Mouse (Mus musculus) gastrocnemius, postnatal 14 days (tissue): ENCODE results near the gene Tada1. TPM values are rescaled to one million over a fixed set of nuclear protein-coding genes. Genes with fewer than 3 reads are reported as not detected.

Experiments
- DNase-seq: peaks from one replicate; pipeline ENCODE4 v3.0.0; 2021; ENCODE audit warnings: mixed read lengths
- intact Hi-C: fragments of 180-260 bp; cut with DNase I; formaldehyde crosslinking; loops from one replicate; pipeline ENCODE4 v1.15.1; 2025; ENCODE audit warnings: low total_unique reads
- long read RNA-seq, 2 experiments: library from polyadenylated mRNA; stranded (forward); transcript quantifications; one replicate each; pipeline ENCODE4 v2.0.0; 2021
- total RNA-seq, 2 experiments: library from RNA; stranded (reverse); gene quantifications; 2 replicates each; pipeline ENCODE4 v1.2.3; 2021

The Tada1 gene
- total RNA-seq = 1 to 10 TPM; 7.5 to 8.7 TPM
- long read RNA-seq, experiment 1, transcript Tada1-201 (8 exons, 2,215 nt) = major isoform, 14 of 16 reads
- long read RNA-seq, experiment 1, partial matches to known transcripts = 0 of 16 reads
- long read RNA-seq, experiment 1, other reads (novel, unspliced or antisense) = 2 of 16 reads
- long read RNA-seq, experiment 2, transcript Tada1-201 (8 exons, 2,215 nt) = major isoform, 12 of 13 reads
- long read RNA-seq, experiment 2, partial matches to known transcripts = 0 of 13 reads
- long read RNA-seq, experiment 2, other reads (novel, unspliced or antisense) = 1 of 13 reads

DNA sequence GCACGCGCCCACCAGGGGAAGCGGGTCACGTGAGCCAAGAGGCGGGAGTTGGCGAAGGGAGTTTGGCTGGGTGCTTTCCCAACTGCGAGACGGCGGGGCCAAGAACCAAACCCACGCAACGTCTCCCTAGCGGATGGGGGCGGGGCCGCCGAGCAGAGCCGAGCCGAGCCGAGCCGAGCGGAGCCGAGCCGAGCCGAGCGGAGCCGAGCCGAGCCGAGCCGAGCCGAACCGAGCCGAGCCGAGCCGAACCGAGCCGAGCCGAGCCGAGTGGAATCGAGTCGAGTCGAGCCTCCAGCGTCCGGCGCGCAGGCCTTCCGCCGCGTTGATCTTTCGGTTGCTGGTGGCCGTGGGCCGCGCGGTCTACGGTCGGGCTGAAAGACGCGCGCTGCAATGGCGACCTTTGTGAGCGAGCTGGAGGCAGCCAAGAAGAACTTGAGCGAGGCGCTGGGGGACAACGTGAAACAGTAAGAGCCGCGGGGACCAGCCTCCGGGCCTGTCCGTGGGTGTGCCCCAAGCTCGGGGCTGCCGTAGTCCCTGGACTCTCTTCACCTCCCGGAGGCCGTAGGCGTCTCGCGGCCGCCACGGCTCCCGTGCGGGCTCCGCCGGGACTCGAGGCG, at the start of gene Tada1:
Tada1 (plus strand) TSS at position 85 of the 617 bp plus-strand sequence.
- intact Hi-C loops = no loop called here
- DNase-seq = peak; percentile 92

DNA sequence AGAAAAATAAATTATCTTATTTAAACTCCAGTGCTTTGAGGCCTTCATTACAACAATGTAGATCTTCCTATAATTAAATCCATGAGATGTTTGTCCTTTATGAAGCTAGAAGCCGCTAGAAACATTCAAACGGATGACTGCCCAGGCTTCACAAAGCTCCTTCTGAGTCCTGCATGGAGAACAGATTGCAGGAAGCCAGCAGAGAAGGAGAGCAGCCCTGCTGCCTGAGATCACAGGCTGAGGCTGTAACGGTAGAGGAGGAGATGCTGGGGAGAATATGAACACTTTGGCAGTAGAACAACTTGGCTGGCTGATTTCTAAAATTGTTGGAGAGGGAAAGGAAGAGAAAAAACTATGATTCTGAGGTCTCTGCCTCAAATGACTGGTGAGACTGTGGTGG, 48.1 kb upstream of the Tada1 start:
- intact Hi-C loops = no loop called here
- DNase-seq = no peak

DNA sequence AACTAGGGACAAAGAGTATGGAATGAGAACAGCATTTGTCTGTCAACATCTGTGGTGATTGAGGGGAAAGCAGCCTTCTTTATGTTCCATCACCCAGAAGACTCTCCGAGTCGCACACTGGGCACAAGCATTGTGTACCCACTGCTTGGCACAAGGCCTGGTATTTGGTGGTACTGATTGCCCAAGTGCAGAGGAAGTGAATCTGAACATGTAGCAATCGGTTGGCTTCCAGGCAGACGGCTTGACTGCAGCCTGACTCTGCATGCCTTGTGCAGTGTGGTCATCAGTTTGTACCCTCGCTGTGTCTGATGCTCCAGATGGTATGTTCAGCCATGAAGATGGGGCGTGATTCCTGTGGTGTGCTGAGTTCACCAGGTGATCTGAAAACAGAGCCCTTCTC, 39.8 kb upstream of the Tada1 start:
- DNase-seq = peak; percentile 9
- intact Hi-C loops = no loop called here

DNA sequence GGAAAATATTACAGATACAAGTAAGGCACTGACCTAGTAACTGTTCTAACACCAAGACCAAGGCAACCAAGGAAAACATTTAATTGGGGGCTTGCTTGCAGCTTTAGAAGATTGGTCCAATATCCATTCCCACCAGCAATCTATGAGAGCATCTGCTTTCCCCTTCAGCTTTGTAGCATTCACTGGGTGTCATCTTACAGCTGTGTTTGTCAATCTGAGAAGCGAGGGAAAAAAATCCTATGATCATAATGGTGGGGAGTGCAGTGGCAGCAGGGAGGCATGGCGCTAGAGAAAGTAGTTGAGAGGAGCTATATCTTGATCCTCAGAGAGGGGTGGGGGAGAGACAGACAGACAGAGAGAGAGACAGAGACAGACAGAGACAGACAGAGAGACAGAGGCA, 36.8 kb upstream of the Tada1 start:
- intact Hi-C loops = no loop called here
- DNase-seq = no peak

DNA sequence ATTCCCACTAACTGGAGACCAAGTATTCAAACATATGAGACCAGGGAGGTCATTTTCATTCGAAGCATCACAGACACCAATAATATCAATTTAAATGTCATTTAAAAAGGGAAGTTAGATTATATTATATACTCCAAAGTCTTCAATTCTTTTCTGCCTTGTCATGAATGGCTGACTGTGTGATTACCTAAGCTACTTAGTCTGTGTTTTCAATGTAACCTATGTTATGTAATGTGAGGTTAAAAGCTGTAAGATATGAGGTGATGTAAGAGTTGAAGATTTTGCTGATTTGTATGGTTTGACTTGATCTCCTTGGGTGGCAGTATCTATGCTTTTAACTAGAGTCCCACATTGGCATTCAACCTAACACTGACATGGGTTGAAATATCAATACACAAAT, 36.4 kb upstream of the Tada1 start:
- intact Hi-C loops = no loop called here

DNA sequence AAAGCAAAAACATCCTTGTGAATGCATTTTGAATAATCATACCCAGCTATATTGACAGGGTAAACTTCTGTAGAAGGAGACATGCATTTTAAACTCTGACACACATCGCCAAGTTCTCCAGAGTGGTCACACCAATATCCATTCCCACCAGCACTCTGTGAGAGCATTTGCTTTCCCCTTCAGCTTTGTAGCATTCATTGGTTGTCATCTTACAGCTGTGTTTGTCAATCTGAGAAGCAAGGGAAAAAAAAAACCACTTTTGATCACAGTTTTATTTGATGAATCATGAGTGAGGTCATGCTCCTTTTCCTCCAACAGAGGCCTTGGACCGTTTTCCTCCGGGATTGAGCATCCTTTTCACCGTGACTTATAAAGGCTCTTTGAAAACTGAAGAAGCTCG, 35.3 kb upstream of the Tada1 start:
- no peak for DNase-seq
- intact Hi-C loops = no loop called here

More for the DNA sequence above, 36.4 kb upstream of the Tada1 start:
- no peak for DNase-seq

DNA sequence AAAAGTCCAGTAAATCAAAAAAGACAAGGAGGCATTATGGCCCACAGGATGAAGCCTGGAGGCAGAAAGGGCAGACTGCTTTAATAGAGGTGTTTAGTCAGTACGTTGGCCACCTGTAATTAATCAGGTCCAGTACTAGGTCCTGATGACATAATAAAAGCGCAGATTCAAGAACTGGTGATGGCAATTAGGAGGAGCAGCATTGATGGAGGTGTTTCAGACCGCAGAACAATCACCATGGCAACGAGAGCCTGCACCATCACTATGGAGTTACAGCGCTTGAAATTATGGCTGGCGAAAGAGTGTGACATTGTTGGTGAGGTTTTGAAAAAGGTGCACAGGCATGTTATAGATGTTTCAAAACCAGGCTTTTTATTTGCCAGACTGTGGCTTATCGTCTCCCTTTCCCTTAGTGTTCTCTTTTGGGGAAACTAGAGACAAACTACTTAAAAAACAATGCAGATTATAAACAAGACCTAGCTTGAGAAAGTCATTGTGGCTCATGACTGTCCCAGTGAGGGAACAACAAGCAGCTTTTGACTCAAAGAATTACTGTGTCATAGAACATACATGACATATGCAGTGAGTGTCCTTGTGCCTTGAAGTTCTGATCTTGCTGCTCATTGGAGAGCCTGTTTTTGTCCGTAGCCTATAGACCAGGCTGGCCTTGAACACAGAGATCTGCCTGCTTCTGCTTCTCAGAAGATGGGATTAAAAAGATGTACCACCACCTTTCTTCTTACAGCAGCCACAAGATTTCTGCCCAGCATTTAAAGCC, 34.4 kb upstream of the Tada1 start:
- no peak for DNase-seq
- intact Hi-C loops = no loop called here

DNA sequence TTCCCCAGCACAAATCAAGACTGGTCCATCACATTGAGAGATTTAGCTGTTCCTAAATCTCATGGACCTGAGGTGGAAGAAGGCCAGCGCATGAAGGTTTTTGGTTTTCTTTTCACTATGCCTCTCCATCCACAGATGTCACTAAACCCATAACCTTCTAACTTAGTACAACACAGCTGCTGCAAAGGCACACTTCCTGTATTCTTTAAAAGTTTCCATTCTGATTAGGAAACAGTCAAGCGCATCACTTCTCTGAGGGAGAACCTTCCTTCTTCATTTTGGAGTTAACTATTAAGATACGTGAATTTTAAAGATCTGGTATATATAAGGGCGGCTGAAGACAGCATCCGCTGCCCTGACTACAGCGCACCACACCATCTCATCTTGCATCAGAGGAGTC, 33.3 kb upstream of the Tada1 start:
- no peak for DNase-seq
- intact Hi-C loops = no loop called here

DNA sequence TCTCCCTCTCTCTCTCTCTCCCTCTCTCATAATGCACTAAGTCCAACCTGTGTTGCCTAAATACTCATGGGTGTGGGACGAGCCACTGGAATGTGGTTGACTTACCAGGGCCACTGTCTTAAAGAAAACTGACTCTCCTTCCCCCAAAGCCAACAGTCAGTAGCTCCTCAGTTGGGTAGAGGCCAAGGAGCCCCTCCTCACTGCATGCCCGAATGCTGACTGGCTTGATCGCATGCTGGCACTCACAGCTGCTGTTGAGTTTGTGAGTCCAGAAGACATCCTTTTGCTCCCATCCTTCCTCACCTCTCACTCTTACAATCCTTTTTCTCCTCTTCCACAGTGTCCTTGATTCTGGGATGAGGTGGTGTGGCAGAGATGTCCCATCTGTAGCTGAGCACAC, 32.0 kb upstream of the Tada1 start:
- intact Hi-C loops = no loop called here
- DNase-seq = no peak

DNA sequence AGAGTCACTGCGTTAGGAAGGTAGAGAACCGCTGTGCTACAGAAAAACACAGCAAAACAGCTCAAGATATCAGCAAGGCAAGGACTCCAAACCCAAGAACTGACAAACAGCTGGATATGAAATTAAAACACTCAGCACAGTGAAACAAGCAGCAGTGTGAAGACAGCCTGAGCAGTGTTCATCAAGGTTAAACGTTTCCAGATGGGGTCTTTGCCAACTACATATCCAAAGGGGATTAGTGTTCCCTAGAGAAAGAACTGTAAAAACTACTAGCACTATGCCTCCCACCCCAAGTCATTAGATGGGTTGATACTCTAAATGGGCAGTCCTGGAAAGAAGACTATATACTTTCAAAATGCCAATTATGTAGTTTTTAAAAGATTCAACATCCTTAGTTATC, 29.6 kb upstream of the Tada1 start:
- no peak for DNase-seq
- intact Hi-C loops = no loop called here

DNA sequence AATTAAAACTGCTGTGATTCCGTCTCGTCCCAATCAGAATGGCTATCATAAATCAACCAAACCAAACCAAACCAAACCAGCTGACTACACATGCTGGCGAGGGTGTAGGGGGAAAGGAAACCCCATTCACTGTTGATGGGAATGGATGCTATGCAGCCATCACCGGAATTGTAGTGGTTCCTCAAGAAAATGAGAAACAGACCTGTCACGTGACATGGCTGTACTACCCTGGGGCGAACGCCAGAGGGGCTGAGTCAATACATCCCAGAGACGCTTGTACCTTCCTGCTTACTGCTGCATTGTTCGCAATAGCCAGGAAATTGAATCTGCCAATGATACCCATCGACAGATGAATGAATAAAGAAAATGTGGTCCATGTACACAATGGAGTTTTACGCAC, 29.1 kb upstream of the Tada1 start:
- DNase-seq = no peak
- intact Hi-C loops = no loop called here

DNA sequence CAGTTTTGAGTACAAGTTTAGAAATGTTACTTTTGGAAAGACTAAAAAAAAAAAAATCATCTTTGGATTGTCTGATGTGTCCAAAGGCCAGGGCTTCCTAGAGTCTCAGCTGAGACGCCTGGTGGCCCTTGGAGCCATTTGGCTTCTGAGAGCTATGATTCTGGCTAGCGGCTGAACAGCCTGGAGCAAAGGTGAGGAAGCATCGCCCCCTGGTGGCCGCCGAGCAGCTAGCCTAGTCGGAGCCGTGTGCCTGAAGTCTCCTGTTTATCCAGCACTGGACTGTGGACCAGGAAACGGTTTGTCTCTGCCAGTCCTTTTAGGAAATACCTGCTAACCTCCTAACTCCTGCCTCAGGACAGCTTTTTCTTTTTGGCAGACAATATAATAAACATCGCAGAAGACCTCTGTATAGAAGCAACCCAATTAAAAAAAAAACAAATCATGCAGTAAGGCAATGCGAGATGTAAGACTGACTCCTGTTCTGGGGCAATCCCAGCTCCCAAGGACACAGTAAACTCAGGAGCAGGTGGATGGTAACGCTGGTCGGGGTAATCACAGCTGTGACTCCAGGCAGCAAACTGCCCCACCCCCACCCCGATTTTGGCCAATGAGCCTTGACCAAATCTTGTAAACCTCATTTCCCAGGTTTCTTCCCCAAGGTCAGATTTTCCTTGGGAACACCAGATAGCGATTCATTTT, 18.6 kb upstream of the Tada1 start:
- intact Hi-C loops = loop anchor here (5.0 to 10.0 kb wide), 2 partner anchors 198 to 586 kb away; no protein-coding TSS in a partner anchor
- peak; percentile 89 for DNase-seq

DNA sequence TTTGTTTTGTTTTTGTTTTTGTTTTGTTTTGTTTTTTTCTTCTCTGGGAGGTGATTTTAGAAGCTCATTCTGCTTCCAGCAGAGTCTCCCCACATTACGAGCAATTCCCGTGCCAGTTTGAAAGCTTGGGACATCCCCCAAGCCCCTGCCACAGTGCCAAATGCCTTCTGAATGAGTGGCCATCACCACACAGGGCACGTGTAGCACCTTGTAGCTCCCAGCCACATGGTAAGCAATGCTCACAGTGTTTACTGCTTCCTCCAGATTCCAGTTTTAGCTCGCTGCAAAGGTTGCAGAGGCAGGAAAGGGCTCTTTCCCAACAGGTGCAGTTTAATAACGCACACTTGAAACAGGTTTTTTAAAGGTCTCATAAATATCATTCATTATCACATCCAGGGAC, 18.0 kb upstream of the Tada1 start:
- intact Hi-C loops = loop anchor here (5.0 to 10.0 kb wide), 2 partner anchors 199 to 586 kb away; no protein-coding TSS in a partner anchor
- DNase-seq = no peak

DNA sequence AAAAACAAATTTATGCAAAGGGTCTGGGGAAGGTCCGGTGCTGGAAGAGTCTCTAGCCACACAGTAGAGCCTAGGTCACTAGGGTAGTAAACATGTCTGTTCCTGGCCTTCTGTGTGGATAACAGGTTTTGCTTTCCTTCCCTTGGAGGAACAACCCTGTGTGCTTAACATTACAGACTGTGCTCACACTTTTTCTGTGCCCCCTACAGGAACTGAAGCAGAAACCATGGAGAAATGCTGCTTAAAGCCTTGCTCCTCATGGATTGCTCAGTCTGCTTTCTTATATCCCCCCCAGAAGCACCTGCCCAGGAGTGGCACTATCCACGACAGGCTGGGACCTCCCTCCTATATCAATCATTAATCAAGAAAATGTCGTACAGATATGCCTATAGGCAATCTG, 17.1 kb upstream of the Tada1 start:
- intact Hi-C loops = loop anchor here (5.0 to 10.0 kb wide), 2 partner anchors 200 to 587 kb away; no protein-coding TSS in a partner anchor
- DNase-seq = no peak

DNA sequence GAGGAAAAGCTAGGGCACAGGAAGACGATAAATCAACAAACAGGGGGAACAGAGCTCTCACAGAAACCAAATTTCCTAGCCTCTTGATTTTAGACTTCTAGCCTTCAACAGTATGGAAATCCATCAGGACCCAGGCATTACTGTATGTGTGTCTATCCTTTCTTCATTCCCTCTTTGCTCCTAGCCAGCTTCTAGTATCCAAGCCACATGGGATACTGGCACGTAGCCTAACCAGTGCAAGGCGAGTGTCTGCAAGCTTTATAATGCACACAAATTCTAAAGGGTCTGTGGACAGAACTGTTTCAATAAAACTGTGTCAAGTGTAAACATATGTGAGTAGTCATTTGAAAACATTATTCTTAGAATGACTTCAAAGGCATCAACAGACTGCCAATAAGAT, 16.2 kb upstream of the Tada1 start:
- no peak for DNase-seq
- intact Hi-C loops = loop anchor here (5.0 to 10.0 kb wide), 2 partner anchors 200 to 588 kb away; no protein-coding TSS in a partner anchor

DNA sequence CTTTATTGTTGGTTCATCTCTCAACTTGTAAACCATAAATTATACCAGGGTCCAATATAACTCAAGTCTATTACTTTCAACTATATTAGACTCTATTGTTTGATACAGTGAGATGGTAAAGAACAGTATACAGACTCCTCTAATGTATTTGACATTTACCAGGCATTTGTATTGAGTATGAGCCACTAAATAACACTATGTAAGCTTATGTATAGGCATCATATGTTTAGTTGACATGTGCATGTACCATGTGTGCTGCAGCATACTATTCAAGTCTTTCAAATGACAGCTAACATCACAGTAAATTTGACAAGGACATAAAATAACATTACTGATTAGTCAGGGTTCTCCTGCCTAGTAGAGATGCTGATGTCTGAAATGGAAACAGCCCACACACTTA, 15.8 kb upstream of the Tada1 start:
- intact Hi-C loops = loop anchor here (5.0 to 10.0 kb wide), 2 partner anchors 201 to 588 kb away; no protein-coding TSS in a partner anchor
- DNase-seq = no peak

DNA sequence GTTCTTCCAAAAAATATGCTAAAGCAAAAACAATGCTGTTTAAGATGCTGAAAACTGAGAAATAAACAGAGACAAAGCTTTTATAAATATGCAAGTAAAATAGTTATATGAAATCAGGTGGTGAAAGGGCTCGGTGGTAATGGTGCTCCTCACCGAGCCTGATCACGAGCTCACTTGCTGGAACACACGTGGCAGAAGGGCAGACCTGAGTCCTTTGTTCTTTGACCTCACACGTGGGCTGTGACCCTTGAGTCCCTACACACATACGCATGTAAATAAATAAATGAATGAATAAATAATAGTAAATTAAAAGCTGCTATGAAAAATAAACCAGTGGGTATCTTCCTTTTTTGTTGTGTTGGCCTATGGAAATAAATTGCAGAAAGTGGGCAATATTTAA, 1.7 kb upstream of the Tada1 start:
- intact Hi-C loops = no loop called here

DNA sequence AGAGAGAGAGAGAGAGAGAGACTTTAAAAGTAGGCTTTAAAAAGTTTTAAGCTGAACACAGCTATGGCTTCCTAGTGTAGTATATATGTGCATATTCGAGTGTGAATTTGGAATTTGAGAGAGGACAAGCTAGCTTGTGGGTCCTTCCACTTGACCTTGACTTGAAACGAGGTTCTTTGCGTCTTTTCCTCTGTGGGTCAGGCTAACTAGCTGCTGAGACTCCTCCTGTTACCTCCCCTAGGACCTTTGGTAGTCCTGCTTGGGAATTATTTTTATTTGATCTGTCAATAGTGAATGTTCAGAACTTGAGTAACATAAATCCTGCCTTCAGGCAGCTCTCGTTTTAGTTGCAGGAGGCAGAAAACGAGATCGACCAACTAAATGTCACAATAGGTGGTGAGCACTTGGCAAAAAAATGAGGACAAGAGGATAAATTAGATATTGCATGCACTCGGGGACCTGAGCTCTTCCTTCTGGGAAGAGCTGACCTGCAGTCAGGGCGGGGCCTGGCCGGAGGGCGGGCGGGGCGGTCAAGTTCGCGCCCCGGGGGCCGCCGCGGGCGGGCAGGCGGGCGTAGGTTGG, 375 bp upstream of the Tada1 start:
- no peak for DNase-seq
- intact Hi-C loops = no loop called here

More for the DNA sequence above, 1.7 kb upstream of the Tada1 start:
- no peak for DNase-seq

DNA sequence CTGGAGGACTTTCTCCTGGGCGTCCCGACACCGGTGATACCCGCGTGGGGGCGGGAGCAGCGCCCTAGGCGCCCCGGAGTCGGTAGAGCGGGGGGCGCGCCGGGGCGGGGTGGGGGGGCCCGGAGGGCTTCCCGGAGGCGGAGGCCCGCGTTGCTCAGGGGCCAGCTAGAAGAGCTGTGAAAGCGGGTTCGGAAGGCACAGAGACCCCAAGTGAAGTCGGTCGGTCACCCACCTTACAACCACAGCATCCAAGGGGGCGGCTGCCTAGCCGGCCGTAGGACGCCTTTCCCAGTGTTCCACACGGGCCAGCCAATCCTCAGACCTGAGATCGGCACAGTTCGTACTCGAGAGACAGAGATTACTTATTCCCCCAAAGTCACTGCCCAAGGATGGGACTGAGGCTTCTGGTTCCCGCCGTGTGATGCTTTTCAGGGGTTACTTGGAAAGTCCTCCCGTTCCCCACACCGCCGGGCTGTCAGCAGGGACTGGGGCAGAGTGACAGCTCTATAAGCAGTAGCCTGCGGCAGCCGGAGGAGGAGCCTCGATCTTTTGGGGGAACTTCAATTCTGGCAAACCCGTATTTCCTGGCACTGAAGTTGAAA, 834 bp downstream of the Tada1 start:
- intact Hi-C loops = no loop called here
- DNase-seq = peak; percentile 49
